Mouse (Mus musculus) embryonic fibroblast, embryonic 13.5 days (primary cell): Measurements from ENCODE around the gene Slc2a1.

Experiments used
- CTCF ChIP-seq: IDR thresholded peaks from 2 replicates; pipeline ENCODE4 v1.5.1; 2011; ENCODE audit warnings: mild to moderate bottlenecking, control low read depth, low read length, moderate library complexity, borderline replicate concordance; ENCODE audit not compliant: insufficient read depth
- POLR2A ChIP-seq: IDR thresholded peaks from 2 replicates; pipeline ENCODE4 v1.6.1; 2011; ENCODE audit warnings: low read depth, mild to moderate bottlenecking, control low read depth, low read length, moderate library complexity

DNA sequence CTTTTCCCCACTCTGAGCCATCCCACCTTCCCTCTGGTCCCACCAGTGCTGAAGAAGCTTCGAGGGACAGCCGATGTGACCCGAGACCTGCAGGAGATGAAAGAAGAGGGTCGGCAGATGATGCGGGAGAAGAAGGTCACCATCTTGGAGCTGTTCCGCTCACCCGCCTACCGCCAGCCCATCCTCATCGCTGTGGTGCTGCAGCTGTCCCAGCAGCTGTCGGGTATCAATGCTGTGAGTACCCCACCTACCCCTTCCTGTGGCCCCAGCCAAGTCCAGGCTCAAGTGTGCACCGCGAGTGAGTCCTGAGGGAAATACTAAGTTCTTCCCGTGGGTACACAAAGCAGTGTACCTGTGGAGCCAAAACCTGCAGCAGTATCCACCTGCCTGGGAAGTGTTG lies 24.8 kb downstream of the Slc2a1 start:
- no peak for TF ChIP-seq CTCF
- TF ChIP-seq POLR2A = no peak
